Mouse (Mus musculus) brain, embryonic 14.5 days (tissue): ENCODE measurements around the gene Dnajc4. TPM values are rescaled to one million over a fixed set of nuclear protein-coding genes. Genes with fewer than 3 reads are reported as not detected.

ENCODE experiments used
- DNase-seq: peaks from one replicate; pipeline ENCODE4 v3.0.0-alpha.2; 2011; ENCODE audit warnings: low read depth
- CTCF ChIP-seq: fragments of 200-500 bp; IDR thresholded peaks from 2 replicates; pipeline ENCODE4 v1.5.1; 2012; ENCODE audit warnings: inconsistent platforms, mild to moderate bottlenecking, moderate library complexity, borderline replicate concordance; ENCODE audit not compliant: insufficient read depth, insufficient read length; ENCODE audit errors: extremely low read depth
- POLR2A ChIP-seq: fragments of 200-500 bp; IDR thresholded peaks from 2 replicates; pipeline ENCODE4 v1.6.1; 2012; ENCODE audit warnings: mild to moderate bottlenecking, inconsistent platforms, borderline replicate concordance; ENCODE audit not compliant: poor library complexity, insufficient read depth, insufficient read length, severe bottlenecking; ENCODE audit errors: extremely low read depth
- polyA plus RNA-seq: library from polyadenylated mRNA; depleted of rRNA; stranded (reverse); fragments of >200 nt; gene quantifications from 2 replicates; pipeline ENCODE4 v1.2.3, GENCODE M21; 2012; rRNA removed

Gene Dnajc4
- 25.7 and 31.3 TPM in 2 replicates for polyA plus RNA-seq

- peak; percentile 99 for DNase-seq
- TF ChIP-seq POLR2A (peak; percentile 23; the same call in 1 of the 2 replicates), CTCF (no peak)
These were observed at the start of gene Dnajc4 for GRCm38 (mm10) chr19:6992011-6992858. Gene Dnajc4, minus strand, starts transcription at chr19:6992572.

DNA sequence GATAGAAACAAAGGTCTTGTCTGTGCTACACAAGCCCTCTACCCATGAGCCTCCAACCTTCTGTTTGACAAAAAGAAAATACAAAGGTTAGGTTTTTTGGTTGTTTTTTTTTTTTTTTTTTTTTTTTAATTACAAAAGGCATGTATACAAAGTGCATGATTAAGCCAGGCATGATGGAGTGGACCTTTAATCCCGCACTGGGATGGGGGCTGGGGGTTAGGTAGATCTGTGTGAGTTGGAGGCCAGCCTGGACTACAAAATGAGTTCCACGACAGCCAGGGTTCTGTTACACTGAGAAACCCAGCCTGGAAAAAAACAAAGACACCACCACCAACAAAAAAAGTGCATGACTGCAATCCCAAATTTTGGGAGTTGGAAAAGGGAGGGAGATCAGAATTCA lies 48.8 kb upstream of the Dnajc4 start:
- TF ChIP-seq CTCF (no peak), POLR2A (no peak)
- no peak for DNase-seq

- TF ChIP-seq CTCF = no peak
- no peak for TF ChIP-seq POLR2A
- DNase-seq = no peak
These were observed 48.3 kb upstream of the Dnajc4 start for GRCm38 (mm10) chr19:7040637-7041130.

GRCm38 (mm10) chr19:7039841-7040636 lies 47.7 kb upstream of the Dnajc4 start, which contains the start of gene Stip1:
Gene Stip1, minus strand, starts transcription at chr19:7039967.
- peak; percentile 44; the same call in 1 of the 2 replicates for TF ChIP-seq CTCF
- peak; percentile 68; the same call in 1 of the 2 replicates for TF ChIP-seq POLR2A
- DNase-seq = peak; percentile 100

GRCm38 (mm10) chr19:7039088-7039720 lies 46.8 kb upstream of the Dnajc4 start:
- DNase-seq = peak; percentile 69
- TF ChIP-seq CTCF (no peak), POLR2A (no peak)

DNA sequence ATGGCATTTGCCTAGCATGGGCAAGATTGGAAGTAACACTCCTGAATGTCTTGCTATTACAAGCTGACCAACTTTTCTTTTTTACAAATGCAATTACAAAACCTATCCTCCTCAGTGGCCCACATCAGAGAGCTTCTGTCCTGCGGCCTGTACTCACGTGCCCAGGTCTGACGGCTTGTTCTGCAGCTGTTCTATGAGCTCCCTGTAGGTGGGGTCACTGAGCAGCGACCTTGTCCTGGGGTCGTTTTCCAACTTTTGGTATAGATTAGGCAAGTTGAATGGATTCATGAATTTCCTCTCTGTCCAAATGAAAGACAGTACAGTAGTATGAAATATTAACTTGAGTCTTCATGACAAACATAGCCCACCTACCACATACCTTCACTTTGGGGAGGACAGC lies 41.6 kb upstream of the Dnajc4 start:
- no peak for DNase-seq
- TF ChIP-seq POLR2A = no peak
- no peak for TF ChIP-seq CTCF

GRCm38 (mm10) chr19:7029531-7029930 lies 37.2 kb upstream of the Dnajc4 start:
- DNase-seq = no peak
- no peak for TF ChIP-seq POLR2A
- TF ChIP-seq CTCF = no peak

DNA sequence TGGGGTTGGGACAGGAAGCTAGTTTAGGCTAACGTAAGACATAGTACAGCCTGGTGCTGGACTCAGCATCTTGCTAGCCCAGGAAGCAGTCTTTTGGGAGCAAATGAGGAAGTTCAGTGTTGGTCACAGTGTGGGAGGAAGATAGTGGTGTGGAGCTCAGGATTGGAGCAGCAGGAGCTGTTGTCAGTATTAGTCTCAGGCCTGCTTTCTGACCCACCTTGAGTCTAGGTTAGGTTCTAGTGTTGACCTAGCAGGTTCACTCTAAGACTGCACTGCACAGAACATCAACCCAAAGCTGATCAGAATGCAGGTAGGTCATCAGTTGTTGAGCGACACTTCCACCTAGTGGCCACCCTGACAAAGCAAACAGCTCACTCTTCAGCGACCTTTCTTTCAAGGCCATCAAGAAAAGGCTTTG lies 27.9 kb upstream of the Dnajc4 start:
- TF ChIP-seq POLR2A = no peak
- TF ChIP-seq CTCF = peak; percentile 75
- peak; percentile 74 for DNase-seq

- TF ChIP-seq CTCF (no peak), POLR2A (no peak)
- no peak for DNase-seq
These were observed 26.8 kb upstream of the Dnajc4 start, which contains the start of gene Fermt3 for GRCm38 (mm10) chr19:7019191-7019590. Gene Fermt3, minus strand, starts transcription at chr19:7019469.

- DNase-seq = no peak
These were observed 26.2 kb upstream of the Dnajc4 start for GRCm38 (mm10) chr19:7018546-7018945.

DNA sequence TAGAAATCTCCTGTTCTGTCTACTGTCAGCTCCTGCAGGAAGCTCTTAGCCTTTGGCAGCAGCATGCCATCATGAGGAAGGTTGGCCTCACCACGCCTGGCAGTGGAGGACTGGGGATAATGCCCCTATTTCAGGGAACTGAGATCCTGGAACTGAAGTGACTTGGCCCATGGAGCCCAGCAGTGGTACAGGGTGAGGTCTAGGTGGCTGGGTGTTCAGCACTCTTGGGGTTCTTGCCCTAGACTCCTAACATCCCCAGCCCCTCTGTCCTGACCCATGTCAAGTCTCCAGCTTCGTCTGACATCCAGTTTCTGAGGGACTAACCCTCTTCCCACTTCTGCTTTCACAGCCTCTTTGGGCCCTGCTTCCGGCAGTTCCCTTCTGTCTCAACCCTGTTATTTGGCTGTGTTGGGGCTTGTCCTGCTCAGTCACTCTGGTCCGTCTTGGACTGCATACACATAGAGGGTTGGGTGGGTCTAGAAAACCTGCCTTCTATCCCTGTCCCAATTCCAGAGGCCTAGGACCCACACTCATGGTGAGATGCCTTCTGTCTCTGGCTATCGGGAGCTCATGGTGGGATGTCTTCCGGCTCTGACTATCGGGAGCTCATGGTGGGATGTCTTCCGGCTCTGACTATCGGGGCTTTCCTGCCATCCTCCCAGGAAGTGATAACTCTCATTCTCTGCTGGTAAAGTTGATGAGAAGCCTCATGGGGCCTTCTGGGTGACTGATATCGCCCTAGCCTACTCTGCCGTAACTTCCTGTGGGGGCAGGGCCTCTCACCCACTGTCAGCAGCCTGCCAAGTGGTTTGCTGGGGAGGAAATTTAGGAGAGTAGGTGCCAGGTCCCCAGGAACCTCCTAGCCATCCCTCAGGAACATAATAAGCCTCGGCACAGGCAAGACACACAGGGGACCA lies 25.4 kb upstream of the Dnajc4 start:
- no peak for TF ChIP-seq CTCF
- TF ChIP-seq POLR2A = no peak
- no peak for DNase-seq

More at GRCm38 (mm10) chr19:7018546-7018945, 26.2 kb upstream of the Dnajc4 start:
- TF ChIP-seq CTCF (no peak), POLR2A (no peak)
